Mouse (Mus musculus): ENCODE measurements around the gene Tada2a. TPM values are rescaled to one million over a fixed set of nuclear protein-coding genes. Genes with fewer than 3 reads are reported as not detected.

The Tada2a gene
- 10 to 100 TPM; 11.4 to 12.5 TPM for total RNA-seq (2021)
- long read RNA-seq, experiment 1, transcript Tada2a-201 (16 exons, 2,151 nt): major isoform, 12 of 16 reads
- long read RNA-seq, experiment 1, partial matches to known transcripts: 1 of 16 reads
- long read RNA-seq, experiment 1, other reads (novel, unspliced or antisense): 2 of 16 reads
- long read RNA-seq, experiment 2, transcript Tada2a-201 (16 exons, 2,151 nt): major isoform, 7 of 13 reads
- long read RNA-seq, experiment 2, partial matches to known transcripts: 1 of 13 reads
- long read RNA-seq, experiment 2, other reads (novel, unspliced or antisense): 5 of 13 reads

DNA sequence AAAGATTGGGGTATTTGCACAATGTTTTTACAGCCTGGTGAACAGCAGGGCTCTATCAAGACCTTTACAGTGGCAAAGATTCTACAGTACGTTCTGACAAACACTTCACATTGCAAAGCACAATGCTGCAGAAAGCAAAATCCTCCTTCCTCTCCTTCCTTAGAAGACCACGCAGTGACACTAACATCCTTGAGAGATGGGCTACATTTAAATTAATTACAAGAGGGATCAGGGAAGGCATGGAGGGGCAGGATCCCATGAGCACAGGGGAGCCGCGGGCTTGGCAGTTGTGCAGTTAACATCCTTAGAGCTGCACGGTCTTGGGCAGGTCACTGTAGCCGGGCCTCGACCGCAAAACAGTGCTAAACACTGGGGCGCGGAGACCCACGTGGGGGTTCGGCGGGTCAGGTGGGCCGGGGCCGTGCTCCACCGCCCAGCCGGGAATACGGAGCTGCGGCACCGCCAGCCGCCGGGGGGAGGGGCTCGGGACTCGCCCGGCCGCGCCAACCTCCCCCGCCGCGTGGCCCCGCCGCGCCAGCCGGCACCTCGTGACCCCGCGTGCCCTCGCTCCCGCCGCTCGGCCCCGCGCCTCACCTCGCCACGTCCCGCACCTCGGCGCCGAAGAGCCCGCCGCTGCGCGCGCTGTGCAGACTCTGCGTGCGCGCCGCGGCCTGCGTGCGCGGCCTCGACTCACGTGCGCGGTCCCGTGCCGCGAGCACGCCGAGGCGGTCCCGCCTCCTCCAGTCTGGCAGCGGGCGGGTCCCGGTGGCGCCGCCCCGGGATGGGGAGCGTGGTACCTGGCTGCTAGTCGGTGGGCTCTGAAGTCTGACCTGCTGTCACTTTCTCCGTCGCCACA lies at the start of gene Tada2a, which contains the start of gene Acaca:
Gene Tada2a (minus strand): TSS at position 658 of the 856 bp plus-strand sequence.
Gene Acaca (plus strand): TSS at position 730 of the 856 bp plus-strand sequence.
- peak; percentile 66 for DNase-seq (ENCODE audit: low spot score)

- no peak for DNase-seq (ENCODE audit: low spot score)
Observed at GRCm38 (mm10) chr11:84178571-84178970, 49.2 kb upstream of the Tada2a start.

DNA sequence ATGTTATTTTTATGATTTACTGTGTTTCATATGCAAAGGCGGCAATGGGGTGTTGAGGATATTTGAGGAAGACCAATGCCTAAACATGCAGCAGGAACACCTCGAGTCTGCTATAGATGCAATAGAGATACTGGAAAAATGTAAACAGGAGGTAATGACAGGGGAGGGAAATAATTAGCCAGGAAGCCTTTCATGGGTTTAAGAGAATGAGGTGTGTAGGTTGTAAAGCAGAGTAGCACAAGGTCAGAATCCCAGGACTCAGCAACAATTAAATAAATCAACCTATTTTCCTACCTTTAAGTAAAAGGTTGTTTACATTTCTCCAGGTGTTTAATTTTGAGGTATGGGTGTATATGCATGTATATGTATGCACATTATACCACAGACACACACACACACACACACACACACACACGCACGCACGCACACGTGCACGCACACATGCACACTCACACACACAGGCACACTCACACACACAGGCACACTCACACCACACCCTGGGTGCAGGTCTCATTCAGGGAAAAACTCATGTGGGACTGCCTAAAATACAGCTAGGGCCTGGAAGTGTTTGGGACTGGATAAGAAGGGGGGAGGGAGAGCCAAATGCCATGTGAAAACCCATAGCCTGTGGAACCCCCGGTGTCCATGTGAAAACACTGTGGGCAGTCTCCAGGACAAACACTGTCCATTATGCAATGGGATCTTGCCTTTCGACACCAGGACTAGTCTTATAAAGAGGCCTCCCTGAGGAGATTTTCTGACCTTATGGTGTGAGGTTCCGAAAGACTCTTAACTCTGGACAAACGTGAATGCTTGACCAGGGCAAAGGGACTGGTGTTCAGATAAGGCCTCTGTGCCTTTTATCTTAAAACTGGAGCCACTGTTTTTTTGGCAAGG lies 43.4 kb upstream of the Tada2a start:
- DNase-seq (ENCODE audit: low spot score): no peak

DNA sequence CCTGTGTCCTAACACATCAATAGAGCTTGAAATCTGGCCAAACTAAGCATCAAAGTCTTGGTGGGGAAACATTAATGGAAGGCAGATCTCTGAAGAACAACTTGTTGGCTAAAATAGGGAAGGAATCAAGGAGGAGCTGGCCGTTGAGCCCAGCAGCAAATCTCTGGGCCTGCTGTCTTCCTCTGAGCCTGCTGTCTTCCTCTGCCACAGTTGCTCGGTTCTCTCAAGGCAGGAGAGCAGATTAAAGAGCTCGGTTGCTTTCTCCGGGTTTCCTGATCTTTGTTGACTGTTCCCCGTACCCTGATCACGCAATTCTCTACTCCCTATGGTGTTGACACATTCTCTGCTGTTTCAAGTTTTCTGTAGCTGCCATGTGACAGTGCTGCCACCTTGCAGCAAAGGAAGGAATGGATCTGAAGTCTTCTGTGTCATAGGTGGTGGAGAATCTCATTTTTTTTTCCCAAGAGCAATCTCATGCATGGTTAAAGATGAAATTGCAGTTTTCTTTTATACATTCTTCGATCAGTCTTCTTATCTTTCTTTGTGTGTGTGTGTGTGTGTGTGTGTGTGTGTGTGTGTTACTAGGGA lies 39.4 kb upstream of the Tada2a start:
- DNase-seq (ENCODE audit: low spot score): peak; percentile 32

- DNase-seq (ENCODE audit: low spot score): no peak
Observed at GRCm38 (mm10) chr11:84167046-84167526, 37.7 kb upstream of the Tada2a start, which contains the start of gene Gm11437. Gm11437 (minus strand) TSS chr11:84167476.

DNA sequence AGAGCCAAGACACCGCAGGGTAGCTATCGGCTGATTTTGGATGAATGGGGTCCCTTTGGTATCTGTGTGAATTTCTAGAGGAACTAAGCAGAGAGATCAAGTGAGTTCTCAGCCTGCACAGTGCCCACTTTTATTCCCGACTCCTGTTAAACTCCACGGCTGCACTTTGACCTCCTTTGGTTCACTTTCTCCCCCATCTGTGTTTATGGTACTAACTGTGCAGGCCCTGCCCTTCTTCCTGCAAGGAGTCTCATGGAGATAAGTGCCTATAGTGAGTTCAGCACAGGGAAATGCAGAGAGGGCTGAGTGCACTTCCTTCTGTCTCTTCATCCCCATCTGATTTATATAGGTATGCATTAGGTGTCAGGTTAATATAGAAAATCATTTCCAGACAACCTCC lies 35.2 kb upstream of the Tada2a start:
- DNase-seq (ENCODE audit: low spot score): no peak

DNA sequence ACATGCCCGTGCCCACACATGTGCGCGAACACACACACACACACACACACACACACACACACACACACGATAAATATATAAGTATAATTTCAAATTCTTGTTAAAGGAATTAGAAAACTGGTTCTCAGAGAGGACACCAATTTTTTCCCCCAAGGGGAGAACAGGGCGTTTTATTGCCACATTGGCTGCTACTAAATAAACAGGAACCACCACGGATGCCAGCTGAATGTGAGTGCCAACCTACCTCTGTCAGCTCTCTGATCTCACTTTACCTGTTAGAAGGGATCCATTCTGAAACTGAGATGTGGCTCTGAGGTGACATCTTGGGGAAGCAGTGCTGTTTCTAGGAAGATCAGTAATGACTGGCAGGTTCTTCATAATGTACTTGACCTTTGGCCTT lies 34.7 kb upstream of the Tada2a start:
- DNase-seq (ENCODE audit: low spot score): no peak

GRCm38 (mm10) chr11:84156535-84157262 lies 27.3 kb upstream of the Tada2a start:
- no peak for DNase-seq (ENCODE audit: low spot score)

DNA sequence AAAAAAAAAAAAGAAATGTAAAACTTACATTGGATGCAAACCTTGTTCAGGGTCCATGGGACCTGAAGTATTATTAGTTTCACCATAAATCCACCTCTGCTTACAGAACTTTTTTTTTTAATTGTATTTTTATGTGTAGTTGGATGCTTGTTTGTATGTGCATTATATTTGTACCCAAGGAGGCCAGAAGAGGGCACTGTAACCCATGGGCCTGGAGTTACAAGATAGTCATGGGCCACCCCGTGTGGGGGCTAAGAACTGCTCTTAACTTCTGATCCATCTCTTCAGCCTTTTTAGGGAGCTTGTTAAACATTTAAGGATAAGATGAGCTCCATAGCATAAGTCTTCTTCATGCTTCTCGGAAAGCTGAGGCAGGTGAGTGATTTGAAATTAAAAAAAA lies 21.5 kb upstream of the Tada2a start:
- DNase-seq (ENCODE audit: low spot score): no peak

GRCm38 (mm10) chr11:84146081-84146480 lies 16.7 kb upstream of the Tada2a start:
- DNase-seq (ENCODE audit: low spot score): no peak

GRCm38 (mm10) chr11:84145201-84145798 lies 15.9 kb upstream of the Tada2a start:
- DNase-seq (ENCODE audit: low spot score): no peak

- DNase-seq (ENCODE audit: low spot score): peak; percentile 50
Observed at GRCm38 (mm10) chr11:84141752-84142151, 12.4 kb upstream of the Tada2a start.

DNA sequence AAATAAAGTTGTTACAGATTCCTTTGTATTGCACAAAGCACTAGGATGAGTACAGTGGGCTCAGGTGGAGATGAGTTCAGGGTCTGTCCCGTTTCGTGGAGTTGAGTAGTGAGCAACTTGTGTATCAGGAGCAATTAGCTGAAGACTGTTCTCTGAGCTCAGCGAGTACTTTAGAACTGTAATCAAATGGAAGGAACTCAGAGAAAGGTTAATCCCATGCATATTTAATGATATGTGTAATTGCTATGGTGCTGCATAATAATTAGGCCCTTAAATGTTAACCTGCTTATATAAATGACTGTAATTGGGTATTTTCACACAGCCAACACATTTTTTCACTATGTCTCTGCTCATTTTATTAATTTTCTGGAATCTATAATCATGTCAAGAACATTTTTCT lies 7.1 kb upstream of the Tada2a start:
- no peak for DNase-seq (ENCODE audit: low spot score)

GRCm38 (mm10) chr11:84134331-84134860 lies 5.0 kb upstream of the Tada2a start:
- DNase-seq (ENCODE audit: low spot score): no peak

GRCm38 (mm10) chr11:84129799-84130185 lies 392 bp upstream of the Tada2a start:
- no peak for DNase-seq (ENCODE audit: low spot score)

- DNase-seq (ENCODE audit: low spot score): no peak
Observed at GRCm38 (mm10) chr11:84127977-84128376, 1.4 kb downstream of the Tada2a start.

DNA sequence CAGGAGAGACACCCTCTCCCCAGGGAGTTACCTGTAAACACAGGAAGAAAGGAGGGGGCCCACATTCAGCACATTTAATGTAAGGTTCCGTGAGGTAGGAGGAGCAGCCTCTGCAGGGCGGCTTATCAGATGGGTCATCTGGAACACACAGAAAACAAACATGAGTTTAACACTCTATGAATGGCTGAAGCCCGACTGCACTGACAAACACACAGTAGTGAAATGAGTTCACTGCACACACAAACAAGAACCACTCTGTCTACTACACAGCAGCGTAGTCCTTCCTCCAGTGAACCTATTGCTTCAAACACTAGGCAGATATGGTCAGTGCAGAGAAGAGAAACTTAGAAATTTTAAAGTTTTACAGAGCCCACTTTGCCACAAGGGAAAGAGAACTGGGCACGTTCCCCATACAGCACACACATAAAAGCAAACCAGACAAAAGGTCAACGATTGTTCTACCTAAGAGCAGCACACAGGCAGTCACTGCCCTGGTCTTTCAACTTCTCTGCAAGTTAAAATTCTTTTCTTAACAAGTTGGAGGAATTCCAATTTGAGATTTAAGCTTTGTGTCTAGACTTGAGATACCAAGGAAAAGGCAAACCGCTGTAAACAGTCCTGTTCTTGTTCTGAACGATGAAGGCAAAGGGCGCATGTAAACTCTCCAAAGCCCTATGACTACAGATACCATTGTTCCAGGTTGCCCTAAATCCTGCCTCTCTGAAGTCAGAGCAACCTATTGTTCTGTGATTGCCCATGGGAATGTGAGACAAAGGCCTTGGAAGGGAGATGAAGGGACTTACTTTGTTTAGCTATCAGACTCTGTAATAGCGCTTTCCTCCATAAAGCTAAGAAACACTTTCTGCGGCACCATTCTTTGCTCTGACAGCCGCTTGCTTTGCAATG lies 8.1 kb downstream of the Tada2a start:
- no peak for DNase-seq (ENCODE audit: low spot score)

- no peak for DNase-seq (ENCODE audit: low spot score)
Observed at GRCm38 (mm10) chr11:84117431-84117830, 12.0 kb downstream of the Tada2a start.

DNA sequence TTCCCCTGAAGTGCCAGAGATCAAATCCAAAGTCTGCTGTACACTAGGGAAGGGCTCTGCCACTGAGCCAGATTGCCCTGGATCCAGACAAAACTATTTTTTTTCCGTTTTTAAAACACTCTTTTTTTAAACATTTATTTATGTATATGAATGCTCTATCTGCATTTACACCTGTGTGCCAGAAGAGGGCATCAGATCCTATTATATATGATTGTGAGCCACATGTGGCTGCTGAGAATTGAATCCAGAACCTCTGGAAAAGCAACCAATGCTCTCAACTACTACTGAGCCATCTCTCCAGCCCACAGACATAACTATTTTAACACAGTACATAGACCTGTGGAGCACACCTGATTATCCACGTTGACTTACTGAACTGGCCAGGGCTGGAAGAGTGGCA lies 13.2 kb downstream of the Tada2a start:
- no peak for DNase-seq (ENCODE audit: low spot score)

Measured in gastrocnemius, adult 18-20 months (tissue).